Mouse (Mus musculus): ENCODE measurements around the gene Chchd6. TPM values are rescaled to one million over a fixed set of nuclear protein-coding genes. Genes with fewer than 3 reads are reported as not detected.

Gene Chchd6
- total RNA-seq, 4 experiments from 2014 or later: 30.0 to 51.0 (median 39.4) TPM

DNA sequence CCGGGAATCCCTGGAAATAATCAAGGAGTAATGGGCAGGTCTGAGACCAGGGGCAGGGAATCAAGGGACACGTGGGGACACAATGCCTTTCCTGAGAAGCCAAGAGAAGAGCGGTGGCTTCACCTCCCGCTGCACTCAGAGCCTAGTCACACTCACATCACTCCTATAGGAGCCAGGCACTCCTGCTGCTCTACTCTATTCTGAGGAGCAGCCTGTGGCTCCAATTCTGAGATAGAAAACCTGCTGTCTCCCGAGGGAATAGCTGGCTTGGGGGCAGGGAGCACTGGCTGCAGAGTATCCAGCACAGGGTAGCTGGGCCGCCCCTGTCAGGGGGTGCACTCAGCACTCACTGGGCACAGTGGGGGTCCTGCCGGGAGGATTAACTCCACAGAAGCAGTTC is 239.8 kb downstream of the Chchd6 start:
- DNase-seq: no peak

DNA sequence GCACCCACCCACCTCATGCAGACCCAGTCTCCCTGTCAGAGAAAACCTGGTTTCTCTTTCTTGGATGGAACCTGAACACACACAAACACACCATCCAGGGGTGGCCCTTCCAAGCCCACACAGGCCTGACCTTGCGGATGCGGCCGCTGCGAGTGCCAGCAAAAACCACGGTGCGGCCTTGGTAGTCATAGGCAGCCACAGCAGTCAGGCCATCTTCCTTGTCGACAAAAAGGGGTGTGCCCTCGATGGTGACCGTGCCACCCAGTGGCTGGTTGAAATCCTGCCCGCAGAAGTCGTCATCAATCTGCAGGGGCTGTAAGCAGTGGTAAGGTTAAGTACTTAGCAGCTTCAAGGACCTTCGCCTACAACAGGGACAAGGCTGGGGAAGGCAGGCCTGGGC is 240.7 kb downstream of the Chchd6 start:
- peak; percentile 94 for DNase-seq

DNA sequence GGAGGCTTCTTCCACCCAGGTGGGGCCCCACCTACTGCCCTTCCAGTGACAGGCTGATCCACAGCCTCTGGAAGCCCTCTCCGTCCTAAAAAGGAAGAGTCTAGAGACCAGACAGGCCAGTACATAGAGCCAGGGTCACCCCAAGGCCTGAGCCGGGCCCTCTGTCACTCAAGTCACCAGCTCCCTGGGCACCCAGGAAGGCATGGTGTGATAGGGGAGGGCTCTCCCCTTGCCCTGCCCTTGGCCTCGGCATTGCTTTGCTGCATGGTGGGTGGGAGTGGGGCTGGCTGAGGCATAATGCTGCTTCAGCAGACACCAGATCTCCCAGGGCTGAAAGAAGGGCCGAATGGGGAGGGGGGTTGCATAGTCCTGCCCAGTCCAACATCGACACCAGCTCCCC is 241.4 kb downstream of the Chchd6 start:
- DNase-seq: peak; percentile 73

DNA sequence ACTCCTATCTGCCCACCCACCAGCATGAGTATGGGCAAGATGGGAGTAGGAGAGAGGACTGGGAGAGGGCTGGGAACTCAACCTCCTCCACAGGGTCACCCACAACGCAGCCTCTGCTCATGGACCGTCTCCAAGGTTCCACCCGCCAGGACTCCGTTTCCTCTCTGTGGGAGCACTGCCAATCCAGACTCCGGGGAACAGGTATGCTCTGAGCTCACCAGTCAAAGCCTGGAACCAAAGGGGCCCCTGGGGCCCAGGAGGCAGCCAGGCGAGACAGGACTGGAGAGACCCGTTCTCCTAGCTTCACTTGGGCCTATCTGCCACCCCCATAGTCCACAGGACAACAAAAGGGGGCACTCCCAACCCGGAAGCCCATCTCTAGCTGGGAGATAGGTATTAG is 242.4 kb downstream of the Chchd6 start:
- peak; percentile 44 for DNase-seq

DNA sequence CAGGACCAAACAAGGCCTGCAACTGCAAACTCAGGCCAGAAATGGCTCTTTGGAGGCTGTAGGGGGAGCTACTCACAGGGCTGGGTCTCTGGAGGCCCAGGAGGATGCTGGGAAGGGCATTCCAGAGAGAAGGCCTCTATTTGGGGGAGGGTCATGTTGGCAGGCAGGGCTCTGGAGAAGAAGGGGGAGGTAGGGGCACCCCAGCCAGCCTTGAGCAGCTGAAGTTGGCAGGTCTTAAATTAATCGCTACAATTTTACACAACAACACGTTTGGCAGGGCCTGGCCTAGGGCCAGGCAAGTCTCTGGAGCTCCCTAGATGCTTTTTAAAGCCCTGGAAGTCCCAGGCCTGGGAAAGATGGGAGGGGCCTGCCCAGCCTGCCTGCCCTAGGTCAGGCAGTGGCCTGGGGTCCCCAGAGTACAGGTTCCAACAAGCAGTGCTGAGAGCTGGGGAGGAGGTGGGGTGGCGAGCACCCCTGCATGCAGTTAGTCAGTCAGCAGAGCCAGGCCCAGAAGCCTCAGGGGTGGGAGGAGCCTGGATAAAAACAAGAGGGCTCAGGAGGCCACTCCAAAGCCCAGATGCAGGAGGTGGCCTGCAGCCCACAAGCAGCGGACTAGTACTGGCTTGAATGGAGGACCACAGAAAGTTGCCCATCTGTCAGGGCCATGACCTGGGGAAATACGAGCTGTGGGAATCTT is 243.9 kb downstream of the Chchd6 start:
- DNase-seq: peak; percentile 62

DNA sequence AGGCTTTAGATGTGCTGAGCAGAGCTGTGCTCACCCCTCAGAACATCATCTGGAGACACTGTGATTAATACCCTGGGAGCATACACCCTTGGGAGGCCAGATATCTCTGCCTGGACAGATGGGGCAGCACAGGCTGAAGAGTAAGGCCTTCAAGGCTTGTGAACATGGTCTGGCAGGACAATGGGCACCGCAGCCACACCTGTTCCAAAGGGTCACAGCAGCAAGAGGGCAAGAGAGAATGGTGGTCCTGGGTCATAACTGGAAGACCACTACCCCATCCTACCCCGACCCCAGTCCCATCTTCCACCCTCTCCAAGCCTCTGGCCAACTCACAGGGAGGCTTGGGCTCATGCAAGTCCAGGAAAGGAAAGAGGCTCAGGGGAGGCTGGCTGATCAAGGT is 244.9 kb downstream of the Chchd6 start:
- no peak for DNase-seq

DNA sequence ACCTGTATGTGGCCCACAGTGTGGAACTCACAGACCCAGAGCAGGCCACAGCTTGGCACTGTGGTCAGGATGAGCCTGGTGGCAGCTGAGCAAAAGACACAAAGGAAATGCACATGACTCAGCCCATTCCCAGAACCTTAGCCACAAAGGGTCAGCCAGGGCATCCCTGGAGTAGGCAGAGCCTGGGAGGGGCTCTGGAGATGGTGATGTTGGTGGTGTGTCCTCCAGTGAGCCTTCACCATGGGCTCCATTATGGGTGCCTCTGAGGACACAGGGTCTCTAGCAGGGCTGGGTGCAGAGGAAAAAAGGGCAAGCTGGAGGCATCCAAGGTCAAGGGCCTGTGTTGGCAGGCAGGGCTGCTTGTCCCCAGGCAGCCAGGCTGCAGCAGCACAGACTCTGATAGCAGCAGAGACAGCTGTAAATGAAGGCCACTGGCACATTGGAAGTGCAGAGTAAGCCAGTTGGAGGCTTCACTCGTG is 245.4 kb downstream of the Chchd6 start:
- DNase-seq: peak; percentile 75

DNA sequence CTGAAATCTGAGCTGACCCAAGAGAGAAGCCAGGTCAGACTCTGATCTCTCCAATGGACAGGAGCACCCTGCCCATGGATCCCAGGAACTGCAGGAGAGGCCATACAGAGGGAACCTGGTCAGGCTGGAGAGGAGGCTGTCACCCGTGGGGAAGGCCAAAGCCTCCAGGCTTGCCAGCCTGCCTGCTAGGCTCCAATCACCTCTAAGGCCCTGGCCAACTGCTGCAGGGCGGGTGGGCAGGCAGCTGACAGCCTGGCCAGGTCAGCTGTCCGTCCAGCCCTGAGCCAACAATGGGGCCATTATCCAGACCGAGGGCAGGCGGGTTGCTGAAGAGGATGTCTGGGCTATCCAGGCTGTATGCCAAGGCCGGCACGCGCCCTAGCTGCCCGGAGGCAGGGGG is 247.1 kb downstream of the Chchd6 start:
- DNase-seq: no peak

DNA sequence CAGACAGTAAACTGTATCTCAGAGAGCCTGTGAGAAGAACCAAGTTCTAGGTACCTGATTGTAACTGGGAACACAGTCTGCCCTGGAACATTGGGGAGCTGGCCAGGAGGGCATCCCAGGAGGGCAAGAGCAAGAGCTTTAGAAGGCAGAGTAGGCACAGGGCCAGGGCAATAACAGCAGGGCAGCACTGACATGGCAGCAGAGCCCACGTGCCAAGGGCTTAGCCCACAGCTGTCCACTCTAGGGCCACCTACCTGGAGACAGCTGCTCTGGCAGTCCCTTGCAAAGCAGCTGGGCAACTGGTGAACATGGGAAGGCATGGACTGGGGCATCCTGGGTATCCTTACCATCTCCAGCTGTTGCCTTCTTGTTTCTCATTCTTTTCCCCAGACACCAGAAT is 247.7 kb downstream of the Chchd6 start:
- no peak for DNase-seq

DNA sequence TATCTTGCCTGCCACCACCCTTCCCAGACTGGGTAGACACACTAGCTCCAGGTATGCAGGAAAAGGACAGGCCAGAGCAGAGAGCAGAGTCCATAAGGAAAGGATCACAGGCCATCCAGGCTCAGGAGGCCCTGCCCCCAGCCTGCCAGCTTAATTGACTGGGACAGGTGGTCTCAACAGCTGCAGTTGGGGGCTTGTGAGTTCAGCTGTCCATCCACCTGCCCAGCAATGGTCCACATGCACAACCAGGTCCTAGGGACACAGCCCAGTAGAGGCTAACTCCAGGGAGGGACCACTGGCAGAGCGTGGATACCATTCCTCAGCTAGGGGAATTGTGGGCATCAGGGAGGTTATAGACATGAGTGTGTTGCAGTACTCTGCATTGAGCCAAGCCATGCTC is 249.6 kb downstream of the Chchd6 start:
- DNase-seq: no peak

DNA sequence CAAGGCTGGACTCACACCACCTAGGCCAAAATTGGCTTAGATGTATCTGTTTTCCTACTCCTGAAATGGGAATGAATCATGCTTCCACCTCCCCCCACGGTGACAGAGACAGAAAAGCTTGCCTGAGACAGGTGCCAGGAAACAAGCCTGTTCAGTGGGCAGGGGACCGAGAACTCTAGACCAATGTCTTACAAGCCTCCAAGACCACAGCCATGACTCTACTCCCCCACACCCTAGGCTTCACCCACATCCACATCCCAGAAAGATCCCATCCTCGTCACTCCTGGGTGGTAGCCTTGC is 250.0 kb downstream of the Chchd6 start:
- DNase-seq: no peak

DNA sequence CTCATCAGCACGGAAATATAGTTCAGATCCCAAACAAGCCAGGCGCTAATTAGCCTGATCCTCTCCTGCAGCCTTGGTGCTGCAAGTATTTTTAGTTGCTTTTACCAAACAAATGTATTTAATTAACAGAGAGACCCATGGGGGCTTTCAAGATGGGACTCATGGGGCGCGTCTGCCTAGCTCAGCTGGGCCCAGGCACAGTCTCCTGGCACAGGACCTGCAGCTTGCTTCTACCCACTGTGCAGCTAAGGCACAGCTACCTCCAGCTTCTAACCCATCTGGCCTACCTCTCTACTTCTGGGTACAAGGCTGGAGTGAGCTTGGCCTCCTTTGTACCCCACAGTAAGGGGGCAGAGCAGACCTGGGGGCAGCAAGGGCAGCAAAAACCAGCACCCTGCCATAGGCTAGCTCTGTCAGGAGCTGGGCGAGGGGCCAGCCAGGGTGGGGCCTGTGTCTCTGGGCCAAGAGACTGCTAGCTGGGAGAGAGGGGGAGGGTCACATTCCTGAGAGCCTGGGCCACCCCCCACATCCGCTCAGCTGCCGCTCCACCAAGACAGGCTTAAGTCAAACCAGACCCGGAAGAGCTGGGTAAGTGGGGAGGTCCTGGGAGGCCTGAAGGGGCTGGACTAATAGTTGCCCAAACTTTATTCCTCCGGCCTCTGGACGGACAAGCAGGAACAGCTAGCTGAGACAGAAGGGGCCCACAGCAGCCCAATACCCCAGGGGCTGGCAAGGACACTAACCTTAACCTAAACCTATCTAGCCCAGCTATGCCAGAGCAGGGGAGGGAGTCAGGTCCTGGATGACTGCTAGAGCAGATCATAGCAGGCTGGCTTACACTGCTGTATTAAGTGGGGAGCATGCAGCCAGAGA is 250.6 kb downstream of the Chchd6 start:
- DNase-seq: no peak

DNA sequence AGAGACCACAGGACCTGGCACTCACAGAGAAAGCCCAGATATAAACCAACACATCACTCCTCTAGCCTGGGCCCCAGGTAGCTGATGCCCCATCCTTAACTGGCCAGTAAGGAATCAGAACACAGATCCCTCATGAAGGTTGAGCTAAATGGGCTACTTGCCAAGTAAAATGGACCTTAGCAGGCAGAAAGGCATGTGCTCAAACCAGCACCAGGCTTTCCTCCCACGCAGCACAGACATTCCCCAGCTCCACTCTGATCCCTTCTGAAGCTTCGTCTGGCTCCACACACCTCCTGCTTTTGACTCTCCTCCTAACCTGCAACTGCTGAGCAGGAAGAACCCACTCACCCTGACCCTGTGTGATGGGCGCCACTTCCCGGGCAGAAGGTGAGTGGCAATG is 253.5 kb downstream of the Chchd6 start:
- no peak for DNase-seq

DNA sequence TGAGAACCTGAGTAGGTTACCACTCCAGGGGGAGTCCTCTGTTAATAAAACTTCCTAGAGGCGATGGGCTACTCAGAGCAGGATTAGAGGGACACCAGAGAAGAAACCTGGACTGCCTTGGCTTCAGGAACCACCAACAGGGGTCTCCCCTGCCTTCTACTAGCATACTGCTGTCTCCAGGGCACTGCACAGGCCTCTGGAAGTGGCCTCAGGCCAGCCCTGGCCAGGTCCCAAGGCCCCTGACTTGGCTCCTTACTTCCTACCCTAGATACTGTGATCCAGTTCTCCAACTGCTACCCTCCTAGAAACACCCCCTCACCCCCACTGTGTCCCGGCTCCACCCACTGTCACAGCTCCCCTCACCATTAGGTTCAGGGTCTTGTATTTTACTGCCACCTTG is 256.0 kb downstream of the Chchd6 start:
- DNase-seq: peak; percentile 80

DNA sequence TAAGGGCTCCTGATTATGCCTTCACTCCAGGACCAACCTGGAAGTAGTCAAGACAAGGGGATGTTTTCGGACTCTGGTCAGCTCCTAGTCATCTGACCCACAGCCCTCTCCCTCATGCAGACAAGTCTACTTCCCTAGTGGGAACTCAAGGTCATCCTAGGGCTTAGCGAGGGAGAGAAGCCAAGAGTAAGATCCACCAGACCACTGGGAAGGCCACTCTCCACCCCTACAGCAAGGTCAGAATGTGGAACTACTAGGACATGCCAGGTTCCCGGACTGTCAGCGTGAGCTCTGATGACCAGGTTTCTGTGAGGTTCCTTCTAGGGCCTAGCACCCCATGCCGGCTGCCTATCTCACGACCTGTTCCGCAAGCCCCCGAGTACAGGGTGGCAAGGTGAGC is 256.7 kb downstream of the Chchd6 start:
- DNase-seq: peak; percentile 55

DNA sequence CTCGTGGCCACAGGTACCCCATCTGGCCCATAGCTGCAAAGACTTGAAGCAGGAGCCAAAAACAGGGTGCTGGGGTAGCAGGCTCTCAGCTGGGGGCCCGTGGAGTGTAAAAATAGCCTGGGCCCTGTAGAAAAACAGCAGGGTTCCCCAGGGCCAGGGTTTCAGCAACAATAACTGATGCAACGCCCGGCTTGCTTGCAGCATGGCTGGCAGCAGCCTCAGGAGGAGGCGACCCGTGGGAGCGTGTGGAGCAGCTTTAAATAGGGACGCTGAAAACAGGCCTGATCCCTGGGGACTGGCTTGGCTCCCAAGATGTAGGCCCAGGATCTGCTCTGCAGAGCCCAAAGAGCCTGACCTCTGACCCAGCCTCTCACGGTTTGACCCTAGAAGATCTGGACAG is 257.9 kb downstream of the Chchd6 start:
- DNase-seq: no peak

DNA sequence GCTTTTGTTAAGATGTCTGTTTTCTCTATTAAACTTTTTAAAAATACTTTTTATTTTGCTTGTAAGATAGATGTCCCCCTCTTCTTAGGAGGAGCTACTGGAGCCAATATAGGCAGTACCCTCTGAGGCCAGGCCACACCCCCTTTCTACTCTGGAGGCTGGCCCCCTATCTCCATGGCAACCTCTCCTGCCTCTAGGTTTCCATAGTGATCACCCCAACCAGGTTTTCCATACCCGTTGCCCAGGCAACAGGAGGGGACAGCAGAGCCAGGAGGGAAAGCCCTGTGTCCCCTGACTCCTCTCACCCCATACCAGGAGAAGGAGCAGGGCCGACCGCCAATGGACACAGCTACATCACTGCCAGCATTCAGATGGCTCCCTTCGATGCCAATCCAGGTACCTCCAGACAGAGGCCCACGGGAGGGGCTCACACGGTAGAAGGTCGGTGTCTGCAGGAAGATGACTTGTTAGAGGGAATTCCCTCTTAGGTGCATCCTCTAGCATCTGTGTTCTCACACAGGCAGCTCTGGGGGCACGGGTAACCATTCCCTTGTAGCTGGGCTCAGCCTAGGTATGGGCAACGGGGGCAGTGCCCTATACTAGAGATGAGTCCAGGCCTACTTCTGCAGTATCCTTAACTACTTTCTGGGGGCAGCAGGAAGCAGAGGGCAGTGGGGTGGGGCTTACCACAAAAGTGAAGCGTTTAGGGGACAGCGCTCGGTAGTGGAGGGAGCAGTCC is 261.3 kb downstream of the Chchd6 start:
- DNase-seq: no peak

Other genes starting within 250 kb of the Chchd6 start
- 10 to 100 TPM; 65.9 to 85.2 (median 71.0) TPM for gene Plxna1, start 233.0 kb downstream of the Chchd6 start, total RNA-seq (2022)
- gene Txnrd3, start 48.3 kb upstream of the Chchd6 start, total RNA-seq (2022): 10 to 100 TPM in 3 of 4 experiments, 1 to 10 TPM in 1; 9.5 to 18.8 (median 14.4) TPM
- gene Vmn1r40, start 111.9 kb upstream of the Chchd6 start, total RNA-seq (2022): not detected
- not detected for gene Vmn1r41, start 145.1 kb upstream of the Chchd6 start, total RNA-seq (2022)